Mouse (Mus musculus) spleen, postnatal 10 days (tissue): Measurements from ENCODE around the gene Stim1.
A peak's percentile ranks its signal among the peaks of the same experiment; 100 is the strongest.
"Not testable (repeated sequence)": the region's sequence is repeated elsewhere in the genome, so short reads cannot be mapped to it uniquely, and the experiment has no call there.

Source experiments
- DNase-seq, 2 experiments: peaks; one replicate each; pipeline ENCODE4 v3.0.0; 2021 to 2022; ENCODE audit warnings: low spot score in 2 of 2

Stim1 gene

DNA sequence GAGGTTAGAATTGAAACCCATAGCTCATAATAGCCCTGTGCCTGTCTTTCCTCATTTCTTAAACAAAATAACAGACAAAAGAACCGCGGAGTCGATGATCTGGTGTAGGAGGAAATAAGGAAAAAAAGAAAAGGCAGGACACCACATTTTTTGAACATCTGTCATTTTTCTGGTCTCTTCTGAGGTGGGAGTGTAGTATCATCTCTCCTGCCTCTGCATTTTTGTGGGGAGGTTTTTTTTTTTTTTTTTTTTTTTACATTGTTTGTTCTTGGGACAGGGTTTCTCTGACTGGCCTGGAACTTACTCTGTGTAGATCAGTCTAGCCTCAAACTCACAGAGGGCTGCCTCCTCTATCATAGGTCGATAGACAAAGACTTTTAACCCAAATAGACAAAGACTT is 174.8 kb downstream of the Stim1 start:
- no peak for DNase-seq

DNA sequence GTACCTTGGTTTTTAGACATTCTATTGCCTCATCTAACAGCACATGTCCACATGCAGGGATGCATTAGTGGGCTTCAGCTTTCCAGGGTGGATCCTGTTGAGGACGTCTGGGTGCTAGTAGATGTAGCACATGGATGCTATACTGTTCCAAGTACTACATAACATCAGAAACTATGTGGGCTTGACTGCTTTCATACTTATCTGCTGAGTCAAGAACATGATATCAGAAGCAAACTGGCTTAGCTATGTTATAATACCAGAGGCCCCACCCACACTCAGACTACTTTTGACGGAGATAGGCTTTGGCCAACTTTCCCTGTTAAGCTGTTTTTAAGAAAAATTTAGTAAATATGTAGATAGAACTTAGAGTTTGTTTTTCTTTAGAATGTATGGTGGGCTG is 176.7 kb downstream of the Stim1 start:
- DNase-seq: peak in 1 of 2 experiments; percentile 35

DNA sequence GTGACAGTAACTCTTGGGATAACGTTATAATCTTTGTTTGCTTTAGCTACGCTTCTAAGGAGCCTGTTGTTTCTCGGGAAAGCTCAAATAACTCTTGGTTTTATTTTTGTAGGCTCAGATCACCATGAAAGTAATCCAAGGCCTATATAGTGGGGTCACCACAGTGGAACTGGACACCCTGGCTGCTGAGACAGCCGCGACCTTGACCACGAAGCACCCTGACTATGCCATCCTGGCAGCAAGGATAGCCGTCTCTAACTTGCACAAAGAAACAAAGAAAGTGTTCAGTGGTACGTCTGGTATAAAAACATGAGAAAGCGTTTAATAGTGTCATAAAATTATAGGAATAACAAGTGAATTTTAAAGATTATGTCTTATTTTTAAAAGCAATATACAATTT is 178.8 kb downstream of the Stim1 start:
- DNase-seq: no peak

DNA sequence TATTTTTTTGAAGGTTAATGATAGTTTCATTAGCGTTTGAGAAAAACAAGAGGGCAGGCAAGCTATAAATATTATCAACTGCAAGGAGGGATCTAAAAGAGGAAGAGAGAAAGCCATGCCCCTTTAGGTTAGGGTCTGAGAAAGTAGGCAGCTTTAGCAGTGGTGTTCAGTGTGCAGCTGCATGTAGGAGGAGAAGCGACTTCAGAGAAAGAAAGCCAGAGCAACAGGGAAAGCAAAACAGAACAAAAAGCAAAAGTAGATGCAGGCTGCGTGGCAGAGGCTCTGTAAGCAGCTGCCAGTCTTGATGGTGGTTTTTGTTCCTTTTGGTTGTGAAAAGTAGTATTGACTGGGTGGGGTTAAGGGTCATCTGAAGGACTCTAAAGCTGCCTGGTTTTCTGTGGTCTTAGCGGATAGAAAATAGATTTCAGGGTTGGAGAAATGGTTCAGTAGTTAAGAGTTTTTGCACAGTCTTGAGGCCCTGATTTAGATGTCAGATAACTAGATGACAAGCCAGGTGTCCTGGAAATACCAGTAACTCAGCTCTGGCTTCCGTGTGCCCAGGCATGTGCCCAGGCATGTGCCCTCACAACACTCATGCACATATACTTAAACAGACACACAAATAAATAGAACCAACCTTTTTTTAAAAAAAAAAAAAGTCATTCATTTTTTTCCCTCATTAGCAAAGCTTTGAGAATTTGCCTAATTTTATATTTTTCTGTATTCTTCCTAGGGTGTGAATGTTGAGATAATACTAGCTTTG is 191.2 kb downstream of the Stim1 start:
- DNase-seq: peak in 1 of 2 experiments; percentile 33

DNA sequence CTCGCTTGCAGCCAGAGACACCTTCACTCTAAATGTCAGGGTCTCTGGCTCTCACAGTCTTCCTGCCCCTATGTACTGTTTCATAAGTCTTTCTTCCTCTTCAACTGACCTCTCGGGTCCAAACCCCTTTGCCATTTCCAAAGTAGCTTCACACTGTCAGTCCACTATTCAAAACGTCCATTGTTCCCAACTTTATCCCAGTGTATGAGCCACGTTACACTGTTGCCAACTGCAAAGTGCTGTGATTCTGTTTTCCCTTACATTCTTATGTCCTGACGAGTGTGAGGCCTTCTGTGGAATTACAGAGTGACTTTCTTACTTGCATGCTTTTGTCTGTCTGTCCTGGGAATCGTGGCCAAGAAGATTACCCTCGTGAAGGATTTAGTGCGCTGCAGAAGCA is 200.0 kb downstream of the Stim1 start:
- no peak for DNase-seq

DNA sequence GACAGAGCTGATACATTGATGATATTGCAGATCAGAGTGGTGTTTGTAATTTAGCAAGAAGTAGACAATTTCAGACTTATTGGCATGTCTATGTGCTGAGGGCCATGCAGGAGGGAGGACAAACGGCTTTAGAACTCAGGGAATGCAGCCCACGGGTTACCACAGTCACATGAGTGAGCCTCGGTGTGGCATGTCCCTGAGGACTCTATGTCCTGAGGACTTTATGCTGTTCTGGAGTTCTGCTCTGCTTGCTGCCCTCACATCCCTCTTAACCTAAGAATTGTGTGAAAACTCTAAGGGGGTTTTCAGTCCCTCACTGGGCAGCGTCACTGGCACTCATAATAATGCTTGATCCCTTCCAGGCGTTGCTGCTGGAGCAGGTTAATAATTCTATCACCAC is 205.1 kb downstream of the Stim1 start:
- DNase-seq: no peak

DNA sequence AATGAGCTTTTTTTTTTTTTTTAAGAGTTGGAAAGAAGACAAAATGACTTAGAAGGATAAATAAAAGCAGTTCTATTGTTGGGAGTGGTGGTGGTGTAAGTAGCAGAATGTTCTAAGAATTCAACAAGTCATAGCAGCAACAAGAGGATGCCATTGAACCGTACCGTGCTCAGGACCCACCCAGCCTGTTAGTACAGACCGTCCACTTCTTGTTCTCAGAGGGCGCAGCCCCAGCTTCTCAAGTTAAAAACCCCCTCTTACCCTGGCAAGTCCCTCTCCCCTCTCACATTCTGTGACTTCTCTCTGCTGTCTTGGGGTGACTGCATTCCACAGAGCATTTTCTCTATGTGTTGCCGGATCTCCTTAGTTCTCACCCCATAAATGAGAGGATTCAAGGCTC is 209.0 kb downstream of the Stim1 start:
- no peak for DNase-seq

DNA sequence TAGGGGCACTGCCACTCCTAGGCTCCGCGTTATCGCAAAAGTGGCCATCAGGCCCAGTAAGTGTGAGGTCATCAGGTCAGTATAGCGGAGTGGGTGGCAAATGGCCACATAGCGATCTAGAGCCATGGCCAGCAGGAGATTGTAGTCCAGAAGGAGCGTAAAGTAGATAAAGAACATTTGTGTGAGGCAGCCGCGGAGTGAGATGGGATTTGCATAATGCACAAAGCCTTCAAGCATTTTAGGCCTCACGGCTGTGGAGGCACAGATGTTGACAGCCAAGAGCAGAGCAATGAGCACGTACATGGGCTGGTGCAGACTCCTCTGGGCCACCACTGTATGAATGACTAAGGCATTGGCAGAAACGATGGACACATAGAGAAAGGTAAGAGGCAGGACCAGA is 209.8 kb downstream of the Stim1 start:
- no peak for DNase-seq

DNA sequence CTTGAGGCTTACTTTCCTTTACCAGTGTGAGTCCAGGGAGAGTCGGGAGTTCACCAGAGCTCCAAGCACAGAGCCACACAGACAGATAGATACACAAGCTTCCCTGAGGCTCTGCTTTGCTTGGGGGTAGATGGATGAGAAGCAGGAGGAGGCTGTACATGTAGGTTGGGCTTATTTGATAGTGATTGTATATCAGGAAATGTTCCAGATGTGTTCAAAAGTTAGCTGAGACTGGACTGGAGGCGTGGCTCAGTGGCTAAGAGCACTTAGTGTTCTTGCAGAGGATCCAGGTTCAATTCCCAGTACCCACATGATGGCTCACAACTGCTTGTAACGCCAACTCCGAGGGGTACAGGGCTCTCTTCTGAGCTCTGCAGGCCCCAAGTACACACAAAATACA is 210.8 kb downstream of the Stim1 start:
- DNase-seq: no peak

DNA sequence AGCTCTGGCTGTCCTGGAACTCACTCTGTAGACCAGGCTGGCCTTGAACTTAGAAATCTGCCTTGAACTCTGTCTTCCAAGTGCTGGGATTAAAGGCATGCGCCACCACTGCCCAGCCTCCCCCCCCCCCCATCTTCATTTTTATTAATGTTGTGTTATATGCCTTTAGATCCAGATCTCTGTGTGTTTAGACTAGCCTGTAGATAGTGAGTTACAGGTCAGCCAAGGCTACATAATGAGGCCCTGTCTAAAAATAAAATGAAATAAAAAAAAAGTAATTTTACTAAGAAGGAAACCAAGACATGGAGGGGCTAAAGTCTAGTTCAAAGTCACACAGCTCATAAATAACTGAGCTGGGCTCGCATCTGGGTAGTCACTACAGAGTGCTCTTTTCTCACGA is 211.3 kb downstream of the Stim1 start:
- no peak for DNase-seq

DNA sequence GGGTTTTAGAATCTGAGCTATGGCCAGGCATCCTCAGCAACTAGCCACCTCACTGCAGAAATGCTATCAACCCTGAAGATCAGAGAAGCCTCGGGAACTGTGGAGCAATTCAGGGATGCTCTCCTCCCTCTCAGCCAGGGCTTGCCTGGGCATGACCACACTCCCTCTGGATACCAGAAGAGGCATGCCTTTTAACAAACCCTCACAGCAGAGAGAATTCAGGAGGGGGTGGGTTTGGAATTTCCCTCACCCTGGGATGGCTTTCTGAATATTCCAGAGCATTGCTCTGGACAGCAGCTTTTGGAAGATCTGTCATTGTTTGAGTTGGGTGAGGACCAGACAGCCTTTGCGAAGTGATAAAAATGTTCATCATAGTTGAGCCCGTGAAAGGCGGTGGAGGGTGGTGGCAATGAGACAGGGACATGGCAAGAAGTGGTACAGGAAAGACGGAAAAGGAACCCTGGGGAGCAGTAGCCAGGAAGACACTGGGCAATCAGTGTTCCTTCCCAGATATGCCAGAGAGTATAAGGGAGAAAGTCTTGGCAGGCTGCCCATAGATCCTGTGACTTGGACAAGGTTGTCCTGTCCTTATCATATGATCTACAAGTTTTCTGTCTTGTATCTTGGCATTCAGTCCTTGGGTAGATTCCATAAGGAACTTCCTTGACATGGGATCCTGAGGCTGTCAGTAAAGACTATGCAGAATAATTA is 211.9 kb downstream of the Stim1 start:
- no peak for DNase-seq

DNA sequence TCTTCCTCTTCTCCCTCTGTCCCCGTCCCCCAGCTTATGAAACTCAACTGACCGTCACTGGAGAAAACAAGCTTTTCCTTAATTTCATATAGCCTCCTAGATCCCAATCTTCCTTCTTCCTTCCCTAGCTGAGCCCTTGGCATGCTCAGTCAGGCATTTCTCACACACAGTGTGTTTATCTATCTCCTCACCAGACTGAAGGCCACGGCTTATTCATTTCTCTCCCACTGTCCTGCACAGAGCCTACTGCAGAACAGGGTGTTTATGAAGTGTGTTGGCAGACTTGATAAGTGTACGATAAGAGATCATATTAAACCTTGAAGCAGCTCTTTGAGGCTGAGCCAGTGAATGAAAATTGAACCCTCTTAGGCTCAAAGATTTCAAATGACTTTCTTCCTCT is 213.2 kb downstream of the Stim1 start:
- DNase-seq: no peak

DNA sequence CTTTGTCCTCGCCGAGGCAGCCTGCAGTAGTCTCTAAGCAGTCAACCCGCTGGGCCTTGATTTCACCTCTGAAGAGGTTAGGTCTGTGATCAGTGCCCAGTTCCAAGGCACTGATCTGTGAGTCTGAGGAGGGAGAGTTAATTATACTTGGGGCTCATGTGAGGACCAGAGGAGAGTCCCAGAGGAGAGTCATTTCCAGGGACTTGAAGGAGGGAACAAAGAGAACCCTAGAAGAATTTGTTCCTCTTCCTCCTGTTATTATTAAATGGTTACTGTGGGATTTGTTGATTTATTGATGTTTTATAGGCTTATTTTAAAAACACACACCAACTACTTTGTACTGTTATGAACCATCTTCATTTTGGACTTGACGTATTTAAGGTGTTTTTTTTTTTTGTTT is 214.0 kb downstream of the Stim1 start, which contains the start of gene Olfr543:
TSS of gene Olfr543 (minus strand) at position 101 of the 400 bp plus-strand sequence.
- no peak for DNase-seq

DNA sequence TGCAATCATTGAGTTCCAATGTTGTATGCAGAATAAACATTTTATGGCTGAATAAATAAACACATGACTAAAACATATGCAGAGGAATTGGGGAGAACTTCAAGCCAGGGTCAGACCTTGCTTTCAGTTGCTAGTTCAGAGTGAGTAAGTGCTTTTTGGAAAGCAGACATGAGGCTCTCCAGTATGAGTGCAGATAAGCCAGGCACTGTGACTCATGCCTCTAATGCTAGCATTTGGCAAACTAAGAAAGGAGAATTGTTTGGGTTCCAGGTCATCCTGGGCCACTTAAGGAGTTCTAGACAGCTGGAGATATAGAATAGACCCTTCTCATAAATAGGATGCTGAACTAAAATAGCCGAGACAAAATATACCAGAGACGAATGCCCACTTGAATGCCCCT is 216.1 kb downstream of the Stim1 start:
- no peak for DNase-seq

DNA sequence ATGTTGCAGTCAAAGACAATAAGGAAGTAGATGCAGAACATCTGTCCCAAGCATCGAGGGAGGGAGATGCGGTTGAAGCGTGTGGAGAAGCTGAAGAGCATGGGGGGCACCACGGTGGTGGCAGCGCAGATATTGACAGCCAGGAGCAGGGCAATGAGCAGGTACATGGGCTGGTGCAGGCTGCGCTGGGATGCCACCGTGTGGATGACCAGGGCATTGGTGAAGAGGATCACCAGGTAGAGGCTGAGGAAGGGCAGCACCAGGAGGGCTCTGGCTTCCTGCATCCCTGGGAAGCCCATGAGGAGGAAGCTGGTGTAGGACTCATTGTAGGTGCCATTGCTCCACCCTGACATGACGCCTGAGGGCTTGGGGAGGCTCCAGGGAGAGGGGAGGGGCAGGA is 217.2 kb downstream of the Stim1 start:
- not testable (repeated sequence) for DNase-seq

DNA sequence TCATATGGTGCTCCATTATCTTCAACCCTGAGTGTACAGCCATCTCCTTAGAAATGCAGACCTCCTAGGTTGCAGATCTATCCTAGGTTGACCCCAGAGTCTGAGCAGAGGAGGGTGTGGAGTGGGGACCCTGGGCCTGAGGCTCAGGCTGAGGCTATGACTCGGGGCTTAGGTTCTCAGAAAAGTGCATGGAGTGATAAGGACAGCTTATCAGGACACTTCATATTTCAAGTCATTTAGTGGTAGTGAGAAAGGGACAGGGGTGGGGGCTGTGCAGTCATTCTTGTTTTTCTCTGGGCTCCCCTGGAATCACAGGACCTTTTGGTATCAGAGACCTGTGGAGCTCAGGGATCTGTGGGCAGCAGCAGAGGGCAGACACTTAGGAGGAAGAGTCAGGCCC is 218.5 kb downstream of the Stim1 start:
- no peak for DNase-seq
